Mouse (Mus musculus) layer of hippocampus, postnatal 25 days (tissue): ENCODE data around the gene Lrrn2. TPM values are rescaled to one million over a fixed set of nuclear protein-coding genes. Genes with fewer than 3 reads are reported as not detected.

Source experiments
- microRNA-seq, 2 experiments: library from miRNA; unstranded; fragments of <30 nt; microRNA quantifications; one replicate each; pipeline ENCODE4 v1.2.0; 2021
- total RNA-seq, 2 experiments: library from RNA; stranded (reverse); gene quantifications; 2 replicates each; pipeline ENCODE4 v1.2.3; 2021

Gene Lrrn2
- total RNA-seq, 2 experiments from 2014 or later: 208 to 219 TPM

Small RNA genes within 50 kb of the gene (microRNA-seq; reads per million reads assigned to microRNA genes)
- 0 reads per million in 2 experiments for gene Gm44300

Other genes starting within 250 kb of the Lrrn2 start
- gene Nfasc, start 138.5 kb upstream of the Lrrn2 start, total RNA-seq: 100 to 1,000 TPM; 186 to 238 TPM
- 10 to 100 TPM; 65.5 to 91.1 TPM for gene Mdm4, start 150.3 kb downstream of the Lrrn2 start, total RNA-seq
- gene Pik3c2b, start 165.4 kb downstream of the Lrrn2 start, total RNA-seq: 10 to 100 TPM; 12.3 to 17.3 TPM